Mouse (Mus musculus) heart, postnatal 25 days (tissue): ENCODE measurements around the gene Usp39. TPM values are rescaled to one million over a fixed set of nuclear protein-coding genes. Genes with fewer than 3 reads are reported as not detected.

Experiments
- DNase-seq: peaks from one replicate; pipeline ENCODE4 v3.0.0; 2022; ENCODE audit warnings: low spot score
- intact Hi-C: fragments of 180-260 bp; cut with DNase I; formaldehyde crosslinking; loops from one replicate; pipeline ENCODE4 v1.15.1; 2025
- total RNA-seq, 2 experiments: library from RNA; stranded (reverse); gene quantifications; 2 replicates each; pipeline ENCODE4 v1.2.3; 2021

Usp39 gene
- total RNA-seq, 2 experiments from 2014 or later, result 15.7 to 16.6 TPM

DNA sequence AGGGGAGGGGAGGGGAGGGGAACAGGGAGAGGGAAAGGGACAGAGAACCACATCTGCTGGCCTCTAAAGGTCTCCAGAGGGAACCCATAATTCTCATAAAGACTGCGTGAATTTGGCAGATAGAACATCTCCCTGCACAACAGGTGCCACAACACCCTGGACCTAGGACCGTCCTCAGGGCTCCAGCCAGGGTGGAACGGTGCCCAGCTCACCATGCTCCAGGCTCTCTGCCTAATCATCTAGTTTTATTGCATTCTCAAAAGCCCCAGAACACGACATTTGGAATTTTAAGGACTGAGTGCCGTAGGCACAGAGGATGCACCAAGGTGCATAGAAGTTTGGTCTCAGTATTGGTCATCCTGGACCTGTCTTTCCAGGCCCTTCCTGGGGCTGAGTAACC is 74.7 kb downstream of the Usp39 start:
- intact Hi-C loops, result no loop called here

More for the DNA sequence above, 74.7 kb downstream of the Usp39 start:
- no peak for DNase-seq

Other genes with a start within 250 kb of the Usp39 start
- 10 to 100 TPM; 56.3 to 58.1 TPM for gene St3gal5, start 247.6 kb downstream of the Usp39 start, total RNA-seq
- gene Atoh8, start 109.6 kb downstream of the Usp39 start, total RNA-seq, result 10 to 100 TPM in 1 of 2 experiments, 1 to 10 TPM in 1; 6.1 to 12.4 TPM
- under 1 TPM in 1 of 2 experiments, not detected in 1; 0.45 TPM for gene Sftpb, start 40.6 kb downstream of the Usp39 start, total RNA-seq
- 10 to 100 TPM in 1 of 2 experiments, 1 to 10 TPM in 1; 9.4 to 10.1 TPM for gene 0610030E20Rik, start 2.1 kb upstream of the Usp39 start, total RNA-seq
- gene Tmem150a, start 10.3 kb upstream of the Usp39 start, total RNA-seq, result 10 to 100 TPM; 18.0 to 21.1 TPM
- 10 to 100 TPM; 33.9 to 41.2 TPM for gene Rnf181, start 21.8 kb upstream of the Usp39 start, total RNA-seq
- gene Vamp5, start 35.3 kb upstream of the Usp39 start, total RNA-seq, result 10 to 100 TPM; 56.3 to 59.6 TPM
- 10 to 100 TPM; 72.2 to 74.1 TPM for gene Vamp8, start 45.5 kb upstream of the Usp39 start, total RNA-seq
- 10 to 100 TPM; 33.3 to 35.0 TPM for gene Ggcx, start 69.1 kb upstream of the Usp39 start, total RNA-seq
- 100 to 1,000 TPM; 106 to 141 TPM for gene Mat2a, start 94.4 kb upstream of the Usp39 start, total RNA-seq
- not detected for gene Sh2d6, start 176.5 kb upstream of the Usp39 start, total RNA-seq
- 1 to 10 TPM; 6.5 to 8.7 TPM for gene Capg, start 199.2 kb upstream of the Usp39 start, total RNA-seq